Mouse (Mus musculus): Measurements from ENCODE around the gene Vti1a.

The Vti1a gene

GRCm38 (mm10) chr19:55626952-55627351 lies 310.9 kb downstream of the Vti1a start:
- no peak for DNase-seq (ENCODE audit: low spot score)

GRCm38 (mm10) chr19:55635488-55635887 lies 319.4 kb downstream of the Vti1a start:
- DNase-seq (ENCODE audit: low spot score), result no peak

GRCm38 (mm10) chr19:55640251-55640650 lies 324.2 kb downstream of the Vti1a start:
- DNase-seq (ENCODE audit: low spot score), result no peak

DNA sequence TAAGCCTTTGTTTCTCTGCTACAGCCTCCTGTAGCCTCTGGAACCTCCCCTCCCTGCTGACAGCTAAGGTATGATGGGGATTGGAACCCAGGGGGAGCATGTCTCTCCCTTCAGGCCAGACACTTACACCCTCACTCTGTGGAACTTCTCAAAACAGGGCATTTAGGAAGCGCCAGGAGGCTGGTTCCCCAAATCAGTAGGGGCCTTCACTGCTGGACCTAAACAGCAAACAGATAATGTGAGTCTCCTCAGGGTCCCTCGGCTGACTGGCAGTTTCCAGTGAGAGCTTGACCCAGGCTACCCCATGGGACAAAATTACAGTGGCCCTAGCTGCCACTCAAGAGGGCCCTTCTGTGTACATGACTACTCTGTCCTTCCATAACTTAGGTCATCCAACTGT lies 325.8 kb downstream of the Vti1a start:
- no peak for DNase-seq (ENCODE audit: low spot score)

- no peak for DNase-seq (ENCODE audit: low spot score)
Measured at GRCm38 (mm10) chr19:55642361-55642760, 326.3 kb downstream of the Vti1a start.

DNA sequence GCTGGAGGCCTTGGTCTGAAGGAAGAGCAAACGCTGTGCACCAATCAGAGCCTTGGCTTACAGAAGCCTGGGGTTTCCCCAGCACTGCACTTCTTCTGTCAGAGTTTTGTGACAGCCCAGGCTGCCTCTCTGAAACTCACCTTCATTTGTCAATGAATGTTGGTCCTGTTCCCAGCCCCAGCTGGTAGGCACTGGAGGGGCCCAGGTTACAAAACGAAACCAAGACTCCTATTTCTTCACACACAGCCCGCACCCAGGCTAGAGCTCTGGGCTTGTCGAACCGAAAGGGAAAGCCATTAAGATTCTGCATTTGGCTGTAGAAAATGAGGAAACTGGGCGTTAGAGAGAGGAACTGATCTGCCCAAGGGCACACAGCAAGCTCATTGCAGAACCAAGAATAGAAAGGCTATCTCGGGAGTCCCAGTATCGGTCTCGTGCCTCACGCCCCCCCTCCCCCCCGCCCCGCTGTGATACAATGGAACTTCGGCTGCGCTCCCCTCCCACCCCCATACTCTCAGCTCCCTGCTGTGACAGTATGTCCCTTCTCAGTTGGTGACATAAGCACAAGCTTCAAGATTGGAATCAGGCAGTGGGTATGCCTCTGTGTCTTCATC lies 327.3 kb downstream of the Vti1a start:
- peak; percentile 21 for DNase-seq (ENCODE audit: low spot score)

DNA sequence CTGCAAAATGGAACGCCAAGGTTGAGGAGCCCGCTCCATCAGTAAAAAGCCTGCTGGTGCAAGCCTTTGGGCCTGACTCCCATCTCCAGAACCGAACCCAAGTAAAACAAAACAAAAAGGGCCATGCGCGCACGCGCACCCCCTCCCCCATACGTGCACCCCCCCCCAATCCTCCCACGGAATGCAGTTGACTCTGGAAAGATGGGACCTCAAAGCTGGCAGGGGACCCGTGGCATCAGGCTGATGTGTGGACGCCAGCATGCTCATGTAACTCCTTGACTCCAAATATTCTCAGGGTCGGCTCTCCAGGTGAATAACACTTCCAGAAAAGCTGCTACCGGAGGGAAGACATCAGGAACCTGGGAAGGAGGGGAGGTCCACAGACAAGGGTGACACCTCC lies 327.8 kb downstream of the Vti1a start:
- DNase-seq (ENCODE audit: low spot score), result no peak

GRCm38 (mm10) chr19:55649363-55649762 lies 333.3 kb downstream of the Vti1a start:
- DNase-seq (ENCODE audit: low spot score), result no peak

- no peak for DNase-seq (ENCODE audit: low spot score)
Measured at GRCm38 (mm10) chr19:55651017-55651416, 334.9 kb downstream of the Vti1a start.

DNA sequence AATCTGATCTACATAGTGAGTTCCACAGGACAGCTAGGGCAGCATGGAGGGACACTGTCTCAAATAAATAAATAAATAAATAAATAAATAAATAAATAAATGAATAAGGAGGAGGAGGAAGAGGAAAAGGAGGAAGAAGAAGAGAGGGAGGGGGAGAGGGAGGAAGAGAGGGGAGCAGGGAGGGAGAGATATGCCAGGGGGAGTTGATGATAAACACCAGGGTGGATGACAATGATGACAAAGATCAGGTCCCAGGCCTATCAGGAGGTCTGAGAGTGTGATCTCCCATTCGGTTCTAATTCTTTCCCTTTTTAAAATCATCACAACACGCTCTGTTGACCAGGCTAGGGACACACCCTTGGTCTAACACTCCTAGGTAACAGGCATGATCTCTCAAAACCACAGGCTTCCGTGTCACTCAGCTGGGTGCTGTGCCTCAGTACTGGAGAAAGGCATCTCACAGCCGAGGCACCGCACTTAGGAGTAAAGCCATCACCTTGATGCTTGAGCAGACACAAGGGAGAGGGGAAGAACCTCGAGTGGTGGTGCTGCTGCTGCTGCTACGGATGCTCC lies 336.7 kb downstream of the Vti1a start:
- DNase-seq (ENCODE audit: low spot score), result no peak

DNA sequence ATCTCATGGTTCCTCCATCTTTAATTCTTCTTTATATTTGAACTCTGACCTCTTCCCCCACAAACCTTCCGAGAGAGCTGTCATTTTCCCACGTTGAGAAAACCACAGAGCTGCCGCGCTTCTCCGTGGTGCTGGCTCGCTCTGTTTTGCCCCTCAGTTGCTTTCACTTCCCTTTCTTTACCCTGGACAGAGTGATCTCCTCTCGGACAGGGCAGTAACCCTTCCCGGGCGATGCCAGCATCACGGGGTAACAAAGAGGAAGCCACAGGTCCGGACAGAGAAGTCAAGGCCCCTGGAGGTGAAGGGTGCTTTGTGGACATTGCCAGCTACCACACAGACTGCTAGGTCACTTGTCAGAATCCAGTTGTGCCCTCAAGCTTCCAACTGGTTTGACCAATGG lies 344.1 kb downstream of the Vti1a start:
- DNase-seq (ENCODE audit: low spot score), result no peak

DNA sequence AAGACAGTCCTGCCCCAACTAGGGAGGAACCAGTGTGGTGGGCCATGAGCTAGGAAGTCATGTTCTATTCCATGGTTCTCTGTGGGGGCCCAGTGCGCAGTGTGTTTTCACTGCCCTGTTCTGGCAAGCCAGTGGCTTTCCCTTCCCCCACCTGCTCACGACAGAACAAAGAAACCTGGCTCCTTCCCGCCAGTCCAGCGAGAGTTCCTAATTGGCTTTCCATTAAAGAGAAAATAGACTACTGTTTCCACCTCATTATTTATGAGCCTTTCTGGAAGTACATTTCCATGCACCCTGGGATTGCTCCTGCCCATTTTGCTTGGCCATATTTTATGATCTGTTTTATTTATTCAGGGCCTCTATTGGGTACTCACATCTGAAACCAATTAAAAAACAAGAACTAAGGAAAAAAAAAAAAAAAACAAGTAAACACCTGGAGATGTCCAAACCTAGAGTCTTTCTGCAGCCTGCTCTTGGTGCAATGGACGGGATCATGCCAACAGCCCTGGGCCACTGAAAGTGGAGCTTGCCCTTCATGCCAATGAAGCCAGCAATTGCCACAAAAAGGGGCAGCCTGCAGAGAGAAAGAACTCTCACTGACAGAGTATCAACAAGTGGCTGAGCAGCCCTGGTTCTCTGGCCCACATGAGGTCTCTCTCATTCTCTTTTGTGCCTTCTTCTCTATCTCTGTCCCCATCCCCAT lies 346.6 kb downstream of the Vti1a start:
- no peak for DNase-seq (ENCODE audit: low spot score)

GRCm38 (mm10) chr19:55667787-55668186 lies 351.7 kb downstream of the Vti1a start:
- DNase-seq (ENCODE audit: low spot score), result no peak

GRCm38 (mm10) chr19:55668896-55669295 lies 352.8 kb downstream of the Vti1a start:
- no peak for DNase-seq (ENCODE audit: low spot score)
